Mouse (Mus musculus) gastrocnemius, postnatal 10 days (tissue): ENCODE measurements around the gene Fgfr2. TPM values are rescaled to one million over a fixed set of nuclear protein-coding genes. Genes with fewer than 3 reads are reported as not detected.

Experiments used
- DNase-seq: peaks from one replicate; pipeline ENCODE4 v3.0.0; 2021; ENCODE audit warnings: mixed read lengths
- total RNA-seq, 2 experiments: library from RNA; stranded (reverse); gene quantifications; 2 replicates each; pipeline ENCODE4 v1.2.3; 2021

Gene Fgfr2
- total RNA-seq, 2 experiments from 2014 or later = 3.0 to 6.1 TPM

DNA sequence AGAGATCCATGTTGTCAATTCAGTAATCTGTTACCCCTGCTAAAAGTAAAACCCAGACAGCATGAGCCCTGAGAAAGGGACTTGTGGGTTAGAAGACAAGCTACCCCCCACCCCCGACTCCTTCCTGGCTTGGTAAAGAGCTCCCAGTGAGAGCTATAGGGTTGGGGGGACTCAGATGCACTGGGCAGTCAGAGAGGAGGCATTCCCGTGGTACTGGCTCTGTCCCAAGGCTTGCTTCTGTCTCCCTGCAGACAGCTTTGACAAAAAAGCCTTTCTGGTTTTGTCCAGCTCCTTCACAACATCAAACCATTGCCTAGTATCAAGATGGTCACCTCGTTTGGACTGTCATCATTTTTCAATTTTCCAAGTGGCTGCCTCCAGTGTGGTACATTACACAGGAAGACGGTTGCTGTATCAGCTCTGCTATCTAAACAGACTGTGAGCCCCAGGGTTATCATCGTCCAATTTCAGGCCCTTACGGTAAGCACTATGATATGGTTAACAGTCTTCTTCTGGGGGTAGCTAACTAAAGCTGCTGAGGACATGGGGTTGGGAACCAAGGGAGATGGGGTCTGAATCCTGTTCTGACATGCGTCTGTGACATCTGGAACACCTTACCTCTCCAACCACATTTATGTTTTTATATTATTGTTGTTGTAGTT, 726.4 kb downstream of the Fgfr2 start:
- no peak for DNase-seq

DNA sequence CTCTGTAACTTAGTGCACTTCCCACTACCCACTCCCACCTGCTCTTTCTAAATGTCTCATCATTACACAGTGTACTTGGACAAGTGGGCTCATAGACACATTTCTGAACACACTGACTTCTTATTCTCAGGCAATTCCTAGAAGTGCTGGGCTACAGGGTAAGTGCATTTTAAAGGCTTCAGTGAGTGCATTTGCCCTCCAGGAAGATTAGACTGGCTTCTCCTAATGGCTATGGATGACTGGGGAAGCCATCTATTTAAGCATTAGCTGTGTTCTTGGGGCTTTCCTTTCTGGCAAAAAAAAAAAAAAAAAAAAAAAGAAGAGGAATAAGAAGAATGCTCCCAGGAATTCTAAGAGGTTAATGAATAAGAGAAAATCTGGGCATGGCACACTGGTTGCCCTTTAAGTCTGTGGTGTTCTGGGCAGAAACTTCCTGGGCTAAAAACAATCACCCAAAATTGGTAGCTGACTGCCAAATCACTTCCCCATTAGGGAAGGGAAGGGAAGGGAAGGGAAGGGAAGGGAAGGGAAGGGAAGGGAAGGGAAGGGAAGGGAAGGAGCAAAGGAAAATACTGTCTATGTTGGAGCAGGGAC, 729.5 kb downstream of the Fgfr2 start:
- no peak for DNase-seq

DNA sequence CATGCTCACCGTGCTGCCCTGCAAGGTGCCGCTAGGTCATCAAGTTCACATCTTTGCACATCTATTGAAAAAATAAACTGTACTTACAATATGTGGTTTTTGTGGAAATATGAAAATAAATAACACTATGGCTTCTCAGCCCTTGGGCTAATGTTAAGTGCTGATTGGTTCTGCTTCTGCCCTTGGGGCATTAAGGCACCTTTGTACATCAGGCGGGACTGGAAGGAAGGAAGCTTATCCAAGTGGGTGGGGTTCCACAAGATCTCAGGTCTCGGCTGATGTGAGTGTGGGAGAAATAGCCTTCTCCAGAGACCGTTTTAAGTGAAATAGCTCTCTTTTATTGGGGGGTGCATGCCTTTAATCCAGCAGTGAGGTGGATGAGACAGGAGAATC, 730.1 kb downstream of the Fgfr2 start:
- no peak for DNase-seq

DNA sequence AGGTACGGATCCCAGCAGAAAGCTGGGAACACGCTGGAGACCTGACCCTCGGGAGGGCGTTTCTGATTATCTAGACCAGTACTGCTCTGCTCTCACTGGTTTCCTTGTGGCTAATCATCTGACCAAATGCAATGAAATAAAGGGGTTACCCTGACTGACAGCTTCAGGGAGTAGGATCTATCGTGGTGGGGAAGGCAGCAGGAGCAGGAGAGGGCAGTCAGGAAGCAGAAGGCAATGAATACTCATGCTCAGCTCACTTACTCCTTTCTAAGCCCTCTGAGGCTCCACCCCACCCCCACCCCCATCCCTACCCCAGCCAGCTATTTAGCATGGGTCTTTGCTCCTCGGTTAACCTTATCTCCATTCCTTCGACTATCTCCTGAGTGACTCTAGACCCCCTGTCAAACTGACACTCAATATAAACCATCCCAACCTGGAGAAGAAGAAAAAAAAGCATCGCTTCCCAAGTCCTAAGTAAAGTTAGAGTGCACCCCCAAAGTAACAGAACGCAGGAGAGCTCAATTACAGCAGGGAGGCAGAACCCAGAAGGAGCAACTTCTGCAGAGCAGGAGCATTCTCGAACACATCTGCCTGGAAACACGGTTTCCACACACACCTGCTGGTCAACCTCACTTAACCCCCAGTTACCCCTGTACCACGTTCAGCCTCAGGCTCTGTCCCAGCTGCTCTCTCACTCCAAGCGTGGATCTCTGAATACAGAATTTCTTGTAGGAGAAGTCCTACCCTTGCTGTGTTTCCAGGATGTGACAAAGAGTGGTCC, 730.7 kb downstream of the Fgfr2 start:
- DNase-seq = no peak

DNA sequence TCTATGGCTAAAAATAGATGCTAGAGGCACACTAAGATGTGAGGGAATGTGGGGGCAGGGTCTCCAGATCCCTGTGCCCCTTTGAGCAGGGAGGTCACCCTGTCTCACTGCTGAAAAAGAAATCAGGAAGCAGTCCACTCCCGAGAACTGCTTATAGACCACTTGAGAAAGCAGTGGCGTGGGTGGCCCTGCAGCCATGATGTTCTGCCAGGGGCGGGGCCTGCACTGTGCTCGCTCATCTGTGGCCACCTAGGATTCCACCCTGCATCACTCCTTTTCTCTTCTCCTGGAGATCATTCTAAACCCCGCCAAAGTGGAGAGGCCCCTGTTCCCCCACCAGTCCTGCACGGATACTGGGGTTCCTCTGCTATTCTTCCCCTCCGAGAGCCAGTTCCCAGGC, 733.7 kb downstream of the Fgfr2 start:
- DNase-seq = no peak

DNA sequence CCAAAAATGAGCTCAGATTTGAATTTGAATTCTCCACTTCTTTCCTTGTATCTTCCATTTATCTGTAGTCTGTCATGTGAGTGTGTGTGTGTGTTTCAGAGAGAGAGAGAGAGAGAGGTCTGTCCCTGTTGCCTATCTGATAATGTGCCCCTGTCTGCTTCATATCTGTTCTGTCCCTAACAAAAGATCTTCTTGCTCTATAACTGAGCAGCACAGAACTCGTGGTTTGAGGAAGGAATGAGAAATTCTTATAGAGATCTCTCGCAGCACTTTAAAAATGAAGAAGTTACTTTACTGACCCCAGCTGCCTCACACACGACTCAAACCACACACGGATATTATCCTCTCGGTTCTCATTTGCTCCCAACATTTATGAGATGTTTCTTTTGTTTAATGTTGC, 735.6 kb downstream of the Fgfr2 start:
- DNase-seq = no peak

DNA sequence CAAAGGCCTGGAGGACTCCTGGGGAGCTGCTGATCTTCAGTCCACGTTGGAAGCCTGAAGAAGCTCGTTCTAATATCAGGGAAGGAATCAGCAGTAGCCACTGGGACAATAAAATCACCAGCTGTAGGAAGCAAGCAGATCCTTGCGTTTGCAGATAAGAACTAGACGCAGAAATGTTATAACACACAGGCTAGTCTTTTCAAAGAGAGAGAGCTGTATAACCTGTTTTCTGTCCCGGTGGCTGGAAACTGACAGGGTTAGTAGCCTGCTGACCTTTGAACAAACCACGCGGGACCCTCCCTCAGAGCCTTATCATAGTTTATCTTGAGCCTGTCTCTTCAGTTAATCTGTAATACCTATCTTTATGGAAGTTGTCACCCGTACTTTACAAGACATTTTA, 736.8 kb downstream of the Fgfr2 start:
- no peak for DNase-seq

DNA sequence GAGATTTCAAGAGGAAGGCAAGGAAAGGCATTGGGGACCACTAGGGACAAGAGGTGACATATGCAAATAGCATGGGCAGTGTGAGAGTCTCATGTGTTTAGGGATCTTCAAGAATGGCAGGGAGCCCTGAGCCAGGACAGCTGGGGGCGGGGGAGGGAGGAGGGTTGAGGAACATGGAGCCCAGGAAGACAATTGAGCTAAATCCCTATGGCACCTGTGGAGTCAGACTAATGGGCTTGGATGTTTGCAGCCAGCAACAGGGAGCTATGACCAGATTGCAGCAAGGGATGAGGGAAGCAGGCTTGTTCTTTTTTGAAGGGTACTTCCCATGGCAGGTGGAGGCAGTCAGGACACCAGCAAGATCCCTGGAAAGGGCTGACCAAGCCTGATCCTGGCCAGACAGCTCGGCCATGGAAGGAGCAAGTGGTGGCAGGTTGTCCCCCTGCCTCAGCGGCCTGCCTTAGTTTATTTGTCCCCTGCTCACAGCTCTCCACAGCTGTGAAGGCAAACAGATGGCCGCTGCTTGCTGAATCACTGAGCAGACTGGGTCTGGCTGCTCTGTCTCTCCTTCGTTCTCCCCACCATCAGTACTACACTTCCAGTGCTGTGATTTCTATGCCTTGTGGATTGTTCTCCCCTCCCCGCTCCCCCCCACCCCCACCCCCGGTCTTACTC, 737.6 kb downstream of the Fgfr2 start:
- no peak for DNase-seq

DNA sequence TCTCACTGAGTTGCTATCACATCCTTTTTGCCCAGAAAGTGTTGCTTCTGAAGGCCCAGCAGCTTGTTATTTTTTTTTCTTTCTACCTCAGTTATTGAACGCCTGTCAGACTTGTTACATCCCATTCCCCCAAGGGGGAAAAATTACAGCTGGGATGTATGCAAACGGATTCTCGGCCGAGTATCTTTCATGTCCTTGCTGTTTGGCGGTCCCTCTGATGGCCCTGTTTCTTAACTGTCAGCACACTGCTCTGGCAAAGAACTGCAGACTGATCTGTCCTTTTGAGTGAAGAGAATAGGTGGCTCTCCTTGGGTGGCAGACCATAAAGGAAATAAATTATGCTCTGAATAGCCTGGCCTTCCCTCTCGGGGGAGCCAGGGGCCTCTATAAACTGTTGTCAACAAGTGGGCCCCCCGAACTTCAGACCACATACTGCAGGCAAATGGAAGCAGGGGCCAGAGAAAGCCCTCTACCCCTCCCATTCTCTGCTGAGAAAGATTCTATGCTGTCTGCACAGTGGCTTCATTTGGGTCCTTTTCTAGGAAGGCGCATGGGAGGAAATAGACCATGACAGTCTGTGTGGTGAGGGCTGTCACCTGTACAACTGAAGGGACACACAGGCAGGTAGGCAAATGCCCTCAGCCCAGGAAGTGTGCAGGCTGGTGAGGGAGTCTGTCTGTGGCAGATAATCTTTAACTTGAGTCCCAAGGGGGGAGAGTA, 738.3 kb downstream of the Fgfr2 start:
- DNase-seq = no peak

DNA sequence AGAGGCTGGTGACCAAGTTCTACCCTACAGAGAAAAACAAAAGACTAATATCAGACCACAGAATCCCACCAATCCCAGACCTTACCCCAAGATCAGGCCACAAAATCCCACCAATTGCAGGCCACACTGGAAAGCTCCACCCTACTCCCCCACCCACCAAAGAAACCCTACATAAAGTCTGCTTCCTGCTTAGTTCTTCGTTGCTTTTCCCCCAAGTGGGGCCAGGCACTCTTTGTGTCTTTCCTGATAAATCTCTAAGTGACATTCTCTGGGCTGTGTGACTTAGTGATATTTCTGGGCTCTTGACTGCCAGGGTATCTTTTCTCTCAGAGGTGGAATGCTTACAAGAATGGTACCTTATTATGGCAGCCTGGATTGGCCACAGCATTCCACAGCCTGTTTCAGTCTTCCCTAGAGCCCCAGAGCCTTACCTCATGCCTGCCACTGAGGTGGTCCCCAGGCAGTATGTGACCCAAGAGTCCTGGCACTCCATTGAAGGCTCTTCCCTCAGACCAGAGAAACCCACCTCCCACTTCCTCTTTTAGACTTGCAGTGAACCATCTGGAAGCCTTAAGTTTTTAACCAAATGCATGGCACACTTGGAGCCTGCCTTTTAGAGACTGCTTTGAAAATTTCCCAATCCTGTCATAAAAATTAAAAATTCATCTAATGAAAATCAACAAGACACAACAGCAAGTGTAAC, 742.4 kb downstream of the Fgfr2 start:
- no peak for DNase-seq

DNA sequence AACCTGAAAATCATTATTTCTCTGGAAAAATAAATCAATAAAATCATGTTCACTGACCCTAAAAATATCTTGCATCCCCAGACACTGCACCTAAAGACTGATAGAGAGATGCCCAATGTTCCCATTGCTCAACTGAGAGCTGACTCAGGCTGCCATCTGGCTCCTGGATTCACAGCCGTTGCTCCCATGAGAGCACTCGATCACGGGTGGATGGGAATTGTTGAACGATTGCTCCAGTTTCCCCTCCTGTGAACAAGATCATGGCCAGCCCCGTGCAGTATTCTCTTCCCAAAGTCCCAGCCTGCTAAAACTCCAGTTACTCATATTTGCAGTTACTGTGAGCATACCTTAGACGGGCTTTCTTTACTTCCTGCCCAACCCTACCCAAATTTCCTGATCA, 745.2 kb downstream of the Fgfr2 start:
- no peak for DNase-seq

DNA sequence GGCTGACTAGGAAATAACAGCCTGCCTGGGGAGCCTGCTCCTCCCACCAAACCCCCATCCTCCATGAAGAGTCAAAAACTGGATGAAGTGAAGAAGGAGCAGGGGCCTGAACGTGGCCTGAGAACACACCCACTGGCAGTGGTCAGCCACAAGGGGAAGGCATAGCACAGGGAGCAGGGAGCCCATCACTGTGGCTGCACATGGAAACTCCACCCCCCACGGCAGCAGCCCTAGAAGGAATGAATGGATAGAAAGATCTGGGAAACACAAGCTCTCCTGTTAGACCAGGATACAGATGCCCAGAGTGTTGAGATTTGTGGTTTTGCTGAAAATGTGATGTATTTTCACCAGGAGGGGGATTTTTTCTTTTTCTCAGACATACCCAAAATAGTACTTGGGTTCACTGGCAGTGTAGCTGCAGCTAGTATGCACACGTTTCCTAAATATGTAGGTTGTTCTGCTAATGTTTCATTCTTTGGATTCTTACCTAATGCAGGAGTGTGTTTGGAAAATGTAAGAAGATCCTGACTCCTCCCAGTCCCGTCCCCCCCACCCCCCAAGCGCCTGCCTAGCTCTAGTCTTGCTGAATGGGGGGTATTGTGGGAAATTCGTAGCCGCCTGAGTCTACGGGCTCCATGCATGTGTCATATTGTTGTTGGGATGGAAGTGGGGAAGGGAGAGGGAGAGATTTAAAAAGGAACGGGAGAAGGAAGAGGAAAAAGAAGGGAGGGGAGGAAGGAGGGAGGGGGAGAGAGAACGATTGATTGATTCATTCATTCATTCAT, 749.4 kb downstream of the Fgfr2 start:
- DNase-seq = no peak

DNA sequence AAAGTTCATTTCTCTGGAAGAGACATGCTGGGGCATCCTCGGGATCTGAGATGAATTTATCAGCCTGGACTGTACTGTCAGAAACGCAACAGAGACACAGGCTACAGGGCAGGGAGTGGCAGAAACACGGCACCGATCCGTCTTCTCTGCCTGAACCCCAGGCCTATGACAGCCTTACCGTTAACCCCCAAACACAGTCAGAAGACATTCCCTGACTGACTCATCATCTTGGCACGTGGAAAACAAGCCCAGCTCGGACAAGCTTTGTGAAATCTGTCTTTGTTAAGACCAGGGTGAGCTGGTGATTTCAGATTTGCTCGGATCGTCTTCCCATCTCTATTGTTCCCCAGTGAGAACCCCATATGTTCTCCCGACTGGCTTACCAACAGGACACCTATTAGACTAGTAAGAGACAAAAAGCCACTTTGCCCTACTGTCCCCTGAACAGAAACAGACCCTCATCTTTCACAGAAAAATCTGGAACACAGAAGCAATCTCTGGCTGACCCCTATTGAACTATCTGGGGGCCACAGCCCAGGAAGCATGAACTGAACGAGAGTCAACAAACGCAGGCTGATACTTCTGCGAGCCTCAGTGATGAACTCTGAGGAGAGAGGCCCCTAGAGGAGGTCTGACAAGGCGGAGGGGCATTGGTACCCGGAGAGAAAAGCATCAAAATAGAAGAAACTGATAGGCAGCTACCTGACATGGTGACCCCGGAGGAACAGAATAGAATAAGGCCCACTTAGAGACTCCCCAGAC, 750.2 kb downstream of the Fgfr2 start:
- DNase-seq = no peak

DNA sequence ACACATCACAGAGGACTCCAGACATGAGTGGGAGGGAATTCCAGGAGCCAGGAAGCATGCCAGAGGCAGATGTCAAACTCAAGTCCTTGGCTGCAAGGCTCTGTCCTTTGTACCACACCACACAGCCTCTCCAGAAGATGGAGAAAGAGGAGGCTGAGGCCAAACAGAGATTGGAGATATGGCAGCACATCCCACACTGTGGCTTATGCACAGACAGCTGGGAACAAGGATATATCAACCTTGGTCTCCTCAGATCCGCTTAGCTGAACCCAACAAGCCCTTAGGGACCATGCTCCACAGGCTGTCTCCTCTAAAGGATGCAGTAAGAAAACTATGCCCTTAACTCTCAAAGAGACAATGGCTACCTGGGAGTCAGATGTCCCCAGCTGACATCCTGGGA, 751.3 kb downstream of the Fgfr2 start:
- DNase-seq = no peak

DNA sequence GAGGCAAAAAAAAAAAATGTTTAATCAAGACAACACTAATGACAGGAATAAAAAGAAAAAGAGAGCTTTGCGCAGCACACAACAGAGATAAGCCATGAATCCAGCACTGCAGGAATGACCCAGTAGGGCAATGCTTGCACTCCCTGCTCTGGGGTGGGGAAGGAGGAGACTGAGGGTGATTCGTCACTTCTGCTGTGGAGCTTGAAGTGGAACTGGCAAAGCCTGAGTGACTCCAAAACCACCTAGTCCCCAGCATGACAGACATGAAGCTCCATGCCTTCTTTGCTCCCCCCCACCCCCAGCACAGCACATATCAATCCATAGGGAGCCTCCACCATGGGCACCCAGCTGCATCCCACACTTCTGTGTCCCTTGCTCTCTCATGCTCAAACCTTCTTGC, 753.4 kb downstream of the Fgfr2 start:
- no peak for DNase-seq

DNA sequence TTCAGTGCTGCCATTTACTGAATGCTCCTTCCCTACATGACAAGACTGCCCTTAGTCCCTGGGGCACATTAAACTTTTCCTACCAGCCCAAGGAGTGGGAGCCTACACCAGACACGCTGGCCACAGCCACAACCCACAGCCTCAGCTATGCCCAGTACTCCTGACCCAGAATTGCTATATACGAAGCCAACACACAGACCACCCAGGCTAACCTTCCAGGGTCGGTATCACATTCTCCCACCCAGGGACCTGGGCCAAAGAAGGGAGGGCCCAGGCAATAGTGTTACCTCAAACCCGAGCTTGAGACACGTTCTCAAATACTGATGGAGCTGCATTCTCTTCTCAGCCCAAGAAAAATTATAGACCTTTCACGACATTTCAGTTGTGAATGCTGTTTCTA, 754.3 kb downstream of the Fgfr2 start:
- DNase-seq = no peak

DNA sequence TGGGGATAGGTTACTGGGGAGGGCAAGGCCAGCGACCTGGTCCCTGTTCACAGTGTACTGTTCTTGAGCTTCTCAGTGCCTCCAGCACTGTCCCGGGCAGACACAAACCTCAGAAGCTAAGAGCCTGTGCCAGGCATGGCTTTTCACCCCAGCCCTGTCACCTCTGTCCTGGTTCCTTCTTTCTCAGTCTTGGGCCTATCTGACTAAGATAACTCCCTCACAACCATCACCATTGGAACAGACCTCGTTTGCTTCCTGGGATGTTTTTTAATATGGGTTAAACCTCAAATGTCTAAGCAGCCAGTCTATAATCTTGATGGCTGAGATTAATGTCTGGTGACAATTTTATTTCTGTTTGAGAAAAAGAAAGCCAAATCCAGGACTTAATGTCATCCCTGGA, 755.8 kb downstream of the Fgfr2 start:
- no peak for DNase-seq

DNA sequence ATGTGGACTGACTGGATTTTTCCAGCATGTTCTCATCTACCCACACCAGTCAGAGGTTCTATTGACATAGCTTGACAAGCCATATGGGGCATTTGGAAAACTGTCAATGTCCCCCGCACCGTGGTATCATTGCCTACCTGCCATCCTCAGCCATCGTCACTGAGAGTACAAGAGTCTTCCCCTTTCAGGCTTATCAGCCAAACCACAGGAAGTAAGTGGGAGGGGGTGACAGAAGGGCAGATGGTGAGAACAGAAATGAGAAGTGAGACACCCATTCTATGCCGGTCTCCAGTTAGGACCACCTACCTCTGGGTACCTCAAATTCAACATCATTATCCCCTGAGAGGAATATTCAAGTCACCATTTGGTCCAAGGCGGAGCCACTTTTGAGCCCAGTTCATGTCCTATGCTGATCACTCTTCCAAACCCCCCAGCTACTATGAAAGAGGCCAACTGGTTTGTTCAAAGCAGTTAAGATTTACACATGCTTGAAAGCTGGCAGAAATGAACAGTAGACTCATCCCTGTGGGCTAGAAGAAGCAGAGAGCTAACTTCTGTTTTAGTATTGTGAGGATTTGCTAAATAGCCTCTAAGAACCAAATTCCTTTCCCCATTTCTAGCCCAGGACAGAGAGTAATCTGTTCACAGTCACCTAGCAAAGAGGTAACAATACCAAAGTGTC, 757.3 kb downstream of the Fgfr2 start:
- no peak for DNase-seq

DNA sequence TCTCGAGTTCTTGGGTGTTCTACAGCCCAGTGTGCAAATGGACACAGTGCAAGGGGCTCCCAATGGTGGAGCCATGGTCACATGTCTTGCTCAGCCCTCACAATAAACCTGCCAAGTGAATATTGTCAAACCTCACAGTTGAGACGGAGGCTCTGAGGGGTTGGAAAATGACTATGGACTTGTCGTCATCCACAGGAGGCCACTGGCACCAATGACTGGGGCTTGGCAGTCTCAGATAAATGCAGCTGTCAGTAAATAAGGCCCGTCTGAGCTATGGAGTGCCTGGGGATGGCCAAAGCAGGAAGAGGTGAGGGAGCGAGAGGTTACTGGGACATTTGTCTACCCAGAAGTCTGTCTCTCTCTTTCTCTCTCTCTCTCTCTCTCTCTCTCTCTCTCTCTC, 758.0 kb downstream of the Fgfr2 start:
- no peak for DNase-seq

DNA sequence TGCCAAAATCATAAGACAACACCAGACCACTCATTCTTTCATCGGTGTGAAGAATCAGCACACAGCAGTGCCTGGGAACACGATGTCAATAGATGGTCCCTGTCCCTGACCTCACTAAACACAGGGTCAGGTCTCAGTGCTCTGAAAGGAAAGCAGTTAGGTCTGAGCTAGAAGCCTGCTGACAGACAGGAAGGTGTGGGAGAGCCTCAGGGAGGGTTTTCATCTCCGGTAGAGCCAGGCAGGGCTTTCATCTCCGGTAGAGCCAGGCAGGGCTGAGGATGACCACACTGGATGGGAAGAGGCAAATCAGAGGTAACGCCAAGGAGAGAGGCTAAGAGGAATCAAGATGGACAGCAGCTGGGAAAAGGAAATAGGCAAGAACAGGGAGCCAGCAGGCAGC, 758.6 kb downstream of the Fgfr2 start:
- DNase-seq = no peak
